Mouse (Mus musculus) liver, embryonic 14.5 days (tissue): ENCODE measurements around the gene Ccdc85b. TPM values are rescaled to one million over a fixed set of nuclear protein-coding genes. Genes with fewer than 3 reads are reported as not detected.
A peak's percentile ranks its signal among the peaks of the same experiment; 100 is the strongest.

Experiments used
- ATAC-seq: fragments of 200-750 bp; cut with Nextera tagmentation; 2 replicates; pipeline ENCODE4 v1.8.0; 2017; ENCODE audit warnings: moderate number of reproducible peaks, mild to moderate bottlenecking, moderate library complexity; ENCODE audit not compliant: insufficient read depth
- DNase-seq, 3 experiments: peaks; one replicate each; pipeline ENCODE4 v3.0.0-alpha.2; 2012 to 2013; ENCODE audit warnings: low read depth in 3 of 3, low spot score in 3 of 3
- H3K27ac ChIP-seq: fragments of 300-500 bp; sonication (generic); 2 replicates; pipeline ENCODE4 v1.5.1; 2014; ENCODE audit warnings: moderate library complexity, mild to moderate bottlenecking, control low read depth, inconsistent platforms
- H3K27me3 ChIP-seq: fragments of 300-500 bp; sonication (generic); 2 replicates; pipeline ENCODE4 v1.6.1; 2014; ENCODE audit warnings: mild to moderate bottlenecking, low read length, moderate library complexity; ENCODE audit not compliant: control insufficient read depth, insufficient read depth
- H3K36me3 ChIP-seq: fragments of 300-500 bp; sonication (generic); replicated peaks from 2 replicates; pipeline ENCODE4 v1.6.1; 2014; ENCODE audit warnings: low read depth; ENCODE audit not compliant: control insufficient read depth, insufficient read depth
- H3K4me1 ChIP-seq, 2 experiments: fragments of 200-500 bp in 1 of 2; fragments of 300-500 bp in 1 of 2; sonication (generic) in 1 of 2; replicated peaks; 2 replicates each; pipeline ENCODE4 v1.6.1; 2012 to 2014; ENCODE audit warnings: antibody characterized with exemption in 1 of 2, inconsistent platforms in 1 of 2, low read length in 1 of 2; ENCODE audit not compliant: control insufficient read depth in 2 of 2, insufficient read depth in 2 of 2
- H3K4me2 ChIP-seq: fragments of 300-500 bp; sonication (generic); 2 replicates; pipeline ENCODE4 v1.6.1; 2014; ENCODE audit warnings: low read depth, mild to moderate bottlenecking, control low read depth, moderate library complexity
- H3K4me3 ChIP-seq, 2 experiments: fragments of 200-500 bp in 1 of 2; fragments of 300-500 bp in 1 of 2; sonication (generic) in 1 of 2; 2 replicates each; pipeline ENCODE4 v1.5.1; 2012 to 2014; ENCODE audit warnings: low read depth in 2 of 2, low read length in 2 of 2, mild to moderate bottlenecking in 2 of 2, control low read depth in 1 of 2, inconsistent platforms in 1 of 2, moderate library complexity in 1 of 2; ENCODE audit not compliant: insufficient read depth in 1 of 2
- H3K9ac ChIP-seq: fragments of 300-500 bp; sonication (generic); replicated peaks from 2 replicates; pipeline ENCODE4 v1.6.1; 2014; ENCODE audit warnings: mild to moderate bottlenecking, control low read depth, moderate library complexity
- H3K9me3 ChIP-seq: fragments of 300-500 bp; sonication (generic); 2 replicates; pipeline ENCODE4 v1.6.1; 2016; ENCODE audit warnings: low read length, mixed read lengths; ENCODE audit not compliant: control insufficient read depth
- CTCF ChIP-seq: IDR thresholded peaks from 2 replicates; pipeline ENCODE4 v1.5.1; 2016; ENCODE audit warnings: antibody characterized with exemption, low read depth, control low read depth
- EP300 ChIP-seq: IDR thresholded peaks from 2 replicates; pipeline ENCODE4 v1.6.1; 2016; ENCODE audit warnings: antibody characterized with exemption, low read depth
- WGBS: fragments of 180-500 bp; shearing (Covaris S2); extraction: QIAGEN DNeasy Blood & Tissue Kit; methylation state at CpG from one replicate; pipeline ENCODE4 v1.1.7; 2014; ENCODE audit not compliant: insufficient replicate concordance; 5-methylcytosine and 5-hydroxymethylcytosine counted together
- polyA plus RNA-seq, 2 experiments: library from polyadenylated mRNA; depleted of rRNA in 1 of 2; stranded (reverse) in 1 of 2; unstranded in 1 of 2; fragments of >200 nt; fragmentation: Nextera tagmentation in 1 of 2; extraction: Ambion mirVana in 1 of 2; gene quantifications; 2 replicates each; pipeline versions ENCODE4 v1.2.1 to v1.2.3; 2012 to 2014

Ccdc85b gene
- polyA plus RNA-seq, 2 experiments, result 1.0 to 1.4 TPM

GRCm38 (mm10) chr19:5473720-5474119 lies 16.0 kb upstream of the Ccdc85b start, which contains the start of gene Efemp2:
Efemp2 (plus strand) TSS chr19:5473954.
- Histone ChIP-seq H3K4me2 (peak within 1 kb of the TSS; percentile 70), H3K9ac (peak within 1 kb of the TSS; percentile 1), H3K27me3 (peaks cover 28% of the 10 kb centered on the region), H3K4me3 (peak within 1 kb of the TSS; percentile 39 to 46), H3K36me3 (no peaks in the 10 kb centered on the region), H3K4me1 (peaks cover 0 to 2% of the 10 kb centered on the region in 2 experiments; a peak in 1 of 4 replicates), H3K27ac (no peak within 1 kb of the TSS), H3K9me3 (no peaks in the 10 kb centered on the region)
- DNase-seq (peak; percentile 34 to 46 (median 38)), ATAC-seq (peak; percentile 65)
- WGBS, result 5% methylated on average over 22 of the region's 22 CpGs
- no peak for TF ChIP-seq CTCF
- TF ChIP-seq EP300, result no peak

- peaks cover 28% of the 10 kb centered on the region for H3K27me3 ChIP-seq
- WGBS, result 45% methylated on average over 3 of the region's 3 CpGs
- H3K9ac ChIP-seq, result no peak overlapping the region
- TF ChIP-seq CTCF (peak; percentile 34; the same call in 1 of the 2 replicates), EP300 (no peak)
- no peak overlapping the region for H3K27ac ChIP-seq
- H3K36me3 ChIP-seq, result no peaks in the 10 kb centered on the region
- ATAC-seq, result no peak
- no peaks in the 10 kb centered on the region for H3K9me3 ChIP-seq
- no peak overlapping the region for H3K4me3 ChIP-seq
- DNase-seq, result no peak
- peaks cover 0 to 2% of the 10 kb centered on the region in 2 experiments; a peak in 1 of 4 replicates for H3K4me1 ChIP-seq
- no peak overlapping the region for H3K4me2 ChIP-seq
Observed at GRCm38 (mm10) chr19:5472857-5473256, 15.2 kb upstream of the Ccdc85b start.

- TF ChIP-seq CTCF (no peak), EP300 (no peak)
- DNase-seq (no peak), ATAC-seq (no peak)
- WGBS, result 53% methylated on average over 5 of the region's 5 CpGs
- Histone ChIP-seq H3K36me3 (no peaks in the 10 kb centered on the region), H3K9me3 (no peaks in the 10 kb centered on the region), H3K4me3 (no peak overlapping the region), H3K4me1 (peaks cover 0 to 2% of the 10 kb centered on the region in 2 experiments; a peak in 1 of 4 replicates), H3K9ac (no peak overlapping the region), H3K27me3 (peaks cover 28% of the 10 kb centered on the region), H3K4me2 (no peak overlapping the region), H3K27ac (no peak overlapping the region)
Observed at GRCm38 (mm10) chr19:5471846-5472245, 14.2 kb upstream of the Ccdc85b start.

GRCm38 (mm10) chr19:5468374-5468773 lies 10.7 kb upstream of the Ccdc85b start, which contains the start of gene Ctsw:
Ctsw (minus strand) TSS chr19:5468507.
- H3K4me1 ChIP-seq, result no peaks in the 10 kb centered on the region
- no peaks in the 10 kb centered on the region for H3K9me3 ChIP-seq
- H3K27ac ChIP-seq, result no peak within 1 kb of the TSS
- WGBS, result 21% methylated on average over 5 of the region's 5 CpGs
- H3K36me3 ChIP-seq, result no peaks in the 10 kb centered on the region; the same call in none of the 2 replicates
- no peak within 1 kb of the TSS for H3K9ac ChIP-seq
- H3K4me2 ChIP-seq, result no peak within 1 kb of the TSS
- no peak within 1 kb of the TSS for H3K4me3 ChIP-seq
- no peak for DNase-seq
- H3K27me3 ChIP-seq, result peaks cover 3% of the 10 kb centered on the region
- no peak for ATAC-seq
- TF ChIP-seq CTCF (no peak), EP300 (no peak)

- Histone ChIP-seq H3K9ac (no peak overlapping the region), H3K9me3 (no peaks in the 10 kb centered on the region), H3K36me3 (no peaks in the 10 kb centered on the region; the same call in none of the 2 replicates), H3K27me3 (no peaks in the 10 kb centered on the region), H3K4me2 (no peak overlapping the region), H3K27ac (no peak overlapping the region), H3K4me3 (no peak overlapping the region), H3K4me1 (no peaks in the 10 kb centered on the region)
- no peak for TF ChIP-seq CTCF
- TF ChIP-seq EP300, result no peak
- 63% methylated on average over 6 of the region's 6 CpGs for WGBS
- no peak for ATAC-seq
- no peak for DNase-seq
Observed at GRCm38 (mm10) chr19:5466916-5467500, 9.3 kb upstream of the Ccdc85b start.
